Mouse (Mus musculus) testis, postnatal 10 days (tissue): ENCODE data around the gene Kcnip1.

Experiments used
- DNase-seq: peaks from one replicate; pipeline ENCODE4 v3.0.0; 2021; ENCODE audit warnings: low spot score

Kcnip1 gene

DNA sequence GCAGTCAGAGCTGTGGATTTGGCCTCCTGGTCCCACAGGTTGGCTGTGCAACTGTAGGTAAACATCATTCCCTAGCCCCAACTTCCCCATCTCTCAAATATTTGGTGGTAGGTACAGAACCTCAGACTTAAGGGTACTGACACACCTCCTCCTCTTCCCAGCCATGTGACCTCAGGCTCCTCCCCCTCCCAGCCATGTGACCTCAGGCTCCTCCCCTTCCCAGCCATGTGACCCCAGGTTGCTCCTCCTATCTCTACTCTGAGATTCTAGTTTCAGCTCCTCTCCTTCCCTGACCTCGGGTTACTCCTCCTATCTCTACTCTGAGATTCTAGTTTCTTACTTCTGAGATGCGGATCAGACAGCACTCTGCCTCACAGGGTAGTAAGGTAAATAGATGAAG is 163.2 kb downstream of the Kcnip1 start:
- DNase-seq: no peak

DNA sequence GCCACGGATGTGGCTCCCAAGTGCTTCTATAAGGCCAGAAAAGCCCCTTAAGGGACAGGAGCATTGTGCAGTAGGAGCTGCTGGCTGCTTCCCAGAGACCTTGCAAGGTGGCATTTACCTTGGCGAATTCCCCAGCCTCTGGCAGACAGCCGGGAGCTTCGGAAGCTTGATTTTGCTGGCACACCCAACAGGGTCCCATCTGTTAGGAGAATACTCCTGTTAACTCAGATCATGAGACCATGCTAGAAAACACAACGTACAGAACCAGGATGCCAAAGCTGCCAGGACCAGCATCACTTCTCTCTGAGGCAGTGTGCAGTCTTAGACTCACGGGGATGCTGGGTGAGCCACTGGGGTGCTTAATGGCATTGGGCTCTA is 165.1 kb downstream of the Kcnip1 start:
- DNase-seq: no peak

DNA sequence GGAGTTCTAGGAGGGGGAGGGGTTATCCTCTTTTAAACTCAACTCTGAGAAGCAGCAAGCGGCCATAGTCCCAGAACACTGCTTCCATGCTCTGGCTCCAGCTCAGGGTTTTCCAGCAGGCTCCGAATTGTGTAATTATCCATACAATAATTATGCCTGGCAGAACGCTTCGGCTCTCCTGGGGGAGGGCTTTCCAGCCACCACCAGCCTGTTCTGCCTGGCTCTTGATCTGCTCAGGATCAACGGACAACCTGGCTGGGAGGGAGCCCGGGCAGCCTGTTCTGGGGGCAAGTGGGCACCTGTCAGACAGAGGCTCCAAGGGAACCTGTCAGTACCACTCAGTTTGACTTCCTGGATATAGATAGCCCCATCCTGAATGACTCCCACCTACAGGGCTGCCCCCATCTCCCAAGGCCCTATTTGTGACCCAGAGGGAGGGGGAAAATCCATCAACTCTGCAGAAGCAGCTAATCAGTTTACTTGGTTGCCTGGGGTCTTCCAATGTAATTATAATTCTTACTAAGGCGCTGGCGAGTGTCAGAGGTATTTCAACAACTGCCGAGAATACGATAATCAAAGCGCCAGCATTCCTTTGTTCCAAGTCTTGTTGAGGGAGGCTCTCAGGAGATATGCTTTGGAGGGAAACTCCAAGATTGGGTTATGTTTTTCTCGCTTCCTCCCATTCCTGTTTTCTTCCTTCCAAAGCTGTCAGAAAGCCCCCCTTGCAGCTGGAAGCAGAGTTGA is 165.7 kb downstream of the Kcnip1 start:
- no peak for DNase-seq

DNA sequence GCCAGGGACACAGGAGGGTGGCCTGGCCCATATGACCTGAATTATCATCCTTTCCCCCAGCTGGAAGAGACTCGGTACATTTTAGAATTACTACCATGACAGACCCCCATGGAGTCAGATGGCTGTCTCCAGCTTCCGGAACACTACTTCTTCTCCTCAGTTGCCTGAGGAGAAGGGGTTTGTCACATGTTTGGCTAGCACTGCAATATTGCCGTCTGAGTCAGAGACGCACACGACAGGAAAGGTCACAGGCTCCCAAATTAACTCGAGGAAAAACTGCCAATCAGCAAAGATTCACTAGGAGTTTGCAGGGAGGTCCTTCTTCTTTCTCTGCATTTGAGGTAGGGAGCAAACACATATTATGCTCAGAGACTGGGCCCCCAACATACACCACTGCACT is 168.2 kb downstream of the Kcnip1 start:
- DNase-seq: no peak

DNA sequence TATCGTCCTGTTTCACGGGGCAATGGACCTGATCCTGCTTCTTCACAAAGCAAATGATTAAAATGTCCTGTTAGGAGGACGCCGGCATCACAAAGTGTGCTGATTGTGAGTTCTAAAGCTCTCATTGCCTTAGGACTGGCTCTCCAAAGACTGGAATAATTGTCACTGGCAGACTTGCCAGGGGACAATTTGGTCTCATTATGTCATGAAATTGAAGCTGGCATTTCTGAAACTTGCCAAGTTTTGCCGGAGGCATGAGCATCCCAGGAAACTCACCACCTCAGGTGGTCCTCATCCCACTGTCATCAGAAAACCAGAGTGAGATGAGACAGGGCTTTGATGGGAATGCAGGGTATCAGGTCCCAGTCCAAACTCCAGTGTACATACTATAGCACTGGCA is 171.6 kb downstream of the Kcnip1 start:
- DNase-seq: no peak

DNA sequence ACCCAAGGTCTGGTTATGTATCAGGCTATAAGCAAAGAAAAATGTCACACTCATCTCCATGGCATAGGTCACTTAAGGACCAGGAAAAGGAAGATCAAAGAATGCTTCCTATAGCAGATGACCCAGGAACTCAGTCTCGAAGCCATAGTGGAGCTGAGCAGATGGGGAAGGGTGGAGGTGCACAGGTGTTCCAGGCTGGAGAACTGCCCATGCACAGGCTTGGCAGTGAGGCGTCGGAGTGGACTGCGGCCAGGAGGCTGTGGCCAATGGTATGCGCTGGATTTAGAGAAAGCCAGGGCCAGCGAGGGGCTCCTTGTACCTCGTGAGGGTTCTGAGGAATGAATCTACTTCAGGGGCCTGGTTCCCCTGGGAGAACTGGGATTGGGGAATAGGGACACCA is 172.1 kb downstream of the Kcnip1 start:
- DNase-seq: no peak

DNA sequence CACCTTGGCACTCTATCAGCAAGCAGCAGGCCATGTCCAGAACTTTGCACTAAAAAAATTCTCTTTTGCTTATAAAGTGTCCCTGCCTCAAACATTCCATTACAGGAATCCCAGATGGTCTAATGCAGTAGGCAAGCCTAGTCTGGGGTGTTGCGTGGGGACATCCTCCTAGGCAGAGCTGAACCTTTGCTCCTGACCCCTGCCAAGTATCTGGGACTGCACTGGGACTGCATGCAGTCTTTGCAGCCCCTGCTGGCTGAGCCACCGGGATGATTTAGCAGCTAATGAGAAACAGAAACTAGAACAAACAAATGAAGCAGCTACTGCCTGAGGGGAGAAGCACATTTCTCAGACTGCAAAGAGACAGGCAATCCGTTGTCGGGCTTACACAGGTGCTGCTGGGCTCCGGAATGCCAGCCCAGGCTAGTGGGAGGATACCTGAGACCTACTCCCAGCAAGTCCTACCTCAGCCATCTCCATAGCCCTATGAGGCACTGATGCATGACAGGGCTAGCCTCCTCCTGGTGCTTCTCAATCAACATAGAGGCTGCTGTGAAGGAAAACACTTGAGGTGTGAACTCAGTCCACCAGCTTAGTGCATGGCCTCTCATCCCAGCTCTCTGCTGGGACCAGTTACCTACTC is 174.0 kb downstream of the Kcnip1 start:
- DNase-seq: no peak

DNA sequence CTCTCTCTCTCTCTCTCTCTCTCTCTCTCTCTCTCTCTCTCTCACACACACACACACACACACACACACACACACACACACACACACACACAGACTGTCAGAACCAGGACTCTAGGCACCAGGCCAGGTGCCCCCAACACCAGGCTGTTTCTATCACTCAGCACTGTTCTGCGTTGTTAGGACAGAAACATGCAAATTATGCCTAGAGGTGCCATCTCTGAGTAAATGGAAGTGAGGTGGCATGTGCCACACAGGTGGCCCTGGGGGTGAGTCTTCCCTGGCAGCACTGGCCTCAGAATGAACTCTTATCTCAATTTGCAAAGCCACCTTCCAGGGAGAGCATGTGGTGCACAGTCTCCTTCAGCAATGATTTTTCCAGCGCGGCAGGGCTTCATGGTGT is 176.9 kb downstream of the Kcnip1 start:
- no peak for DNase-seq

DNA sequence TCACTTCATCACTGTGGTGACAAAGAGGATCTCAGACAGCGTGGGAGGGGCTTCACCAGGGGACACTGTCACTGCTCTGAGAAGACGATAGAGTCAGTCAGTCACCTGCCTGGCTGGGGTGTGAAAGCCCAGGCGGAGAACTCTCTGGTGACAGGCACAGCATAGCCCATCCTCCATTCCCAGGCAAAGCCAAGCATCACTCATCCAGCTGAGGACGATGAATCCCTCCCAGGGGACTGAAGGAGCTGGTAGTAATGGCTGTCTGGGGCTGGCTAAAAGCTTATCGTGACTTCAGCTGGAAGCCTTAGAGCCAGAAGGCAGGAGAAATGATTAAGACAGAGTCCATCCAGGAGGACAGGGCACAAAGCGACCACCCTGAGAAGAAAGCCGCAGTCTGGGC is 182.8 kb downstream of the Kcnip1 start:
- DNase-seq: no peak

DNA sequence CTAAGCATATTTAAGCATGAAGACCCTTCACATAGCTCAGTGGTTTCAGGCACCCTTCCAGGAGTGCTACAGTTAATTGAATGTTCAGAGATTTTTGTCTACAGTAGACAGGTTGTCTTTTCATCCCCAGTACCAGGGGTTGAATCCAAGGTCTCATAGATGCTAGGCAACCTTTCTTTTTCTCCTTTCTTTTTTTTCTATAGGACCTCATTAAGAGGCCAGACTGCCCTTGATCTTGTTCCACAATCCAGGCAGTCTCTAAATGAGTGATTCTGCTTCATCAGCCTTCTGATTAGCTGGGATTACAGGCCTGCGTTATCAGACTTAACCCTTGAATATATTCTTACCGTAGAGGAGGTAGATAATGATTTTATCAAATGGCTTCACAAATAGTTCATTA is 189.9 kb downstream of the Kcnip1 start:
- no peak for DNase-seq

DNA sequence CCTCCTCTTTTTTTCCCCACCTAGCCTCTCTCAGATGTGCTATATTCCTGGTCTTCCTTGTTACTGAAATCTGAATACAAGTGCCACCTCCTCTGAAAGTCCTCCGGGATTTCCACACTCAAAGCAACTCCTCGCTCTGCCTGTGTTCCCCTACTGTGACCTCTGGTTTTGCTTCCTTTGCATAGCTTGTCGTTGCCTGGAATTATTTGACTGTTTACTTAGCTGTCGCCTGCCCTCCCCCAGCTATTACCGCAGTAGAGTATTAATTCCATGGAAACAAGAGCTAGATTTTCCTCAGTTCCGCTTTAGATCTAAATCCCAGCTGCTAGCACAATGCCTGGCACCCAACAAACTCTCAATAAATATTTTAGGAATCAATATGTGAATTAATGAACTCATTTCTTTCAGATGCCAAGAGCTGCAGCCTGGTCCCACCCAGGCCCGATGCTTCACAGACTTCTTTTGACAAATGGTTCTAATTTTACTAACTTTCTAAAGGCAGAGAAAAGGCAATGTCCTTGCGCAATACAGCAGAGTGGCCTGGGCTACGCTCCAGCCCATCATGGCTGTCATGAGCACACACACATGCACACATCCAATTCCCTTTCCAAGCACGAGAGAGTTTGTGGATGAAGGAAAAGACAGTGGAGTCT is 192.4 kb downstream of the Kcnip1 start:
- DNase-seq: no peak

DNA sequence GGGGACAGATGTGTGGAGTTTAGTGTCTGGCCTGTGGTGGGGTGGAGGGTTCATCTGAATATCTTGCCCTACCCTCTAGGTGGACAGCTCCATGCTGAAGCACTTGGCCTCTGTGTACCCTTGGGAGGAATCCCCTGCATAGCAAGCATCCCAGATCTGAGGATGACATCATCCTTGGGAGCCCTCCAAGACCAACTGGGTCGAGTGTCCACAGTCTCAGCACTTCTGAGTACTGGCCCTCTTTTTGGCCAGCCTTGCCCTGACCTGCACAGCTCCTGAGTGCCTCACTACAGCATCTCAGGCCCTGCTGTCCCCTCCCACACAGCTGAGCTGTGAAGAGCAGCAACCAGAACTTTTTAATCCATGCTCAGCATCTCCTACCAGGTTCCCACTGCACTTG is 193.0 kb downstream of the Kcnip1 start:
- no peak for DNase-seq

DNA sequence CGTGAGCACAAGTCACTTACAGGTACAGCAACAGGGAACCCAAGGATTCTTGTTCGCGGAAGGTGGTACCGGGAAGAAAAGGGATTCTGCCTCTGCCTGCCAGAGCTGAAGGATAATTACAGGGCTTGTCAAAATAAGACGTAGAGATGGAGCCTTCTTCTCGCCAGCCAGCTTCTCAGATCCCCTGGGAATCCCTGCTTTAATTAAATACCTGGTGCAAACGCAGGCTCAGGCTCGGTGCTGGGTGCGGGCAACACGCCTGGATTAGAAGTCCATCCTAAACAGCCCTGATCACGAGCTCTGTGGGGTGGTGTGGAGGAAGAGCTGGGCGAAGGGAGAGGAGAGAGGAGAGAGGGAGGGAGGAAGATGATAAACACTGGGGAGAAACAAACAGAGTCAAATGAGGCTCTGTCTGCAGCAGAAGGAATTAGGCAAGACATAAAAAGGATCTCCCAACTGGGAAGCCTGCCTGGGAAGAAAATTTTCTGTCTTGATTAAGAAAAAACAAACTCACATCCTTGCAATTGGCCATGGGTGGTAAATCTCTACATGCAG is 194.8 kb downstream of the Kcnip1 start:
- DNase-seq: no peak

DNA sequence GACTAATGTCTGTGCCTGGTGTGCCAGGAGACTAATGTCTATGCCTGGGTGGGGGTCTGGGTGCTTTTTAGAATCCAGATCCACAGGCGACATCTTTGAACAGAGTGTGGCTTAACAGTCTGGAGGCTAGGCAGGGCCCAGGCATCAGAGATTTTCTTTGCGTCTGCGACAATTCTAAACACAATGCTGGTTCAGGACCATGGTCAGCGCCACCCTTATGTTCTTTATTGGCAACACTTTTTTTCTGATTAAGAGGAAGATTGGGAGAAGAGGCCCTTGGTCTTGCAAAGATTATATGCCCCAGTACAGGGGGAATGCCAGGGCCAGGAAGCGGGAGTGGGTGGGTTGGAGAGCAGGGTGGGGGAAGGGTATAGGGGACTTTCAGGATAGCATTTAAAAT is 205.6 kb downstream of the Kcnip1 start:
- peak; percentile 73 for DNase-seq

DNA sequence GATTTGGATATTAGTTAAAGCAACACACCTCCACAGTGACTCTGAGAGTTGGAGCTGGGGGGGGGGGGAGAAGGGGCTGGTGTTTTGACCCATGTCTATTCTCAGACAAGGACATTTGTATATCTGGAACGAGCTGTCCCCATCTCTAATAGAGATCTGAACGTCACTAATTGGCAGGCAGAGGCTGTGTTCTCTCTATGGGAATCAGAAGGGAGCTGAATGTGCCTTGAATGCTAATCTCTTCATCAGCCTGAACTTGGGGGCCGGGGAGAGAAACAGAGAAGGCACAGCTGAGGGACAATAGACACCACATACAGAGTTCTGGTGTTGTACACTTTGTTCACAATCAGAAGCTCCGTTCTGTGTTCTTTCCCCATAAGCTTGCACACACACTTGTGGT is 206.4 kb downstream of the Kcnip1 start:
- no peak for DNase-seq

DNA sequence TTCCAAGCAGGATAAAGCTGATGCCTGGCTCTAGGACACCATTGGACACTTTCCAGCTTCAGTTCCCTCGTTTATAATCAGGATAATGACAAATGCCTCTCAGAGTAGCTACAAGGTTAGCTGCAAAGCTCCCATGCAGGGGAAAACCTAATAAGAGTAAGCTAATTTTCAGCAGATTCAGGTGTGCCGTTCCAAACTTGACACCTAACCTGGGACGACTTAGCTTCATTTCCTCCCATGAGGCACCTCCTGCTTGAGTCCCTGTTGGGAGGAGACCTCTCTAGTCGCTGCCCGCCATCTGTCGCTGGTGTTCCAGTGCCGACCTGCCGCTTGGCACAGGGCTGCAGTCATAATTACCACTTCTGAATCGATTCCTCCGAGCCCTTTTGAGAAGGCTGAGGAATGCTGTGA is 211.4 kb downstream of the Kcnip1 start:
- DNase-seq: no peak

DNA sequence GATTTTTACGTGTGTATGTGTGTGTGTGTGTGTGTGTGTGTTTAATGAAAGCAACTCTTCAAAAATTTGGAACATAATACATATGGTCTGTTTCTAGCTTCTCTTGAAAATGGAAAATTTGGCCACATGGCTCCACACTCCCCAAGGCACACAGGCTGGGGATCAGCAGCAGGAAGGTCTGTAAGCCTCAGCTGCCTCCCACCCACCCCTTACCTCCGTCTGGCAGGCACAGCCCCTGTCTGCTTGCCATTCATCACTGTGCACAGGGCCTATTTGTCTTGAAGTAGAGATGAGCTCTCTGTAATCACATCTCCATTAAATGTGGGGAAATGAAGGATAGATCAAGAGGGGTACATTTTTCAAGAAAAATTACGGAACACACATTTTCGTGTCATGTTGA is 212.7 kb downstream of the Kcnip1 start:
- DNase-seq: no peak

DNA sequence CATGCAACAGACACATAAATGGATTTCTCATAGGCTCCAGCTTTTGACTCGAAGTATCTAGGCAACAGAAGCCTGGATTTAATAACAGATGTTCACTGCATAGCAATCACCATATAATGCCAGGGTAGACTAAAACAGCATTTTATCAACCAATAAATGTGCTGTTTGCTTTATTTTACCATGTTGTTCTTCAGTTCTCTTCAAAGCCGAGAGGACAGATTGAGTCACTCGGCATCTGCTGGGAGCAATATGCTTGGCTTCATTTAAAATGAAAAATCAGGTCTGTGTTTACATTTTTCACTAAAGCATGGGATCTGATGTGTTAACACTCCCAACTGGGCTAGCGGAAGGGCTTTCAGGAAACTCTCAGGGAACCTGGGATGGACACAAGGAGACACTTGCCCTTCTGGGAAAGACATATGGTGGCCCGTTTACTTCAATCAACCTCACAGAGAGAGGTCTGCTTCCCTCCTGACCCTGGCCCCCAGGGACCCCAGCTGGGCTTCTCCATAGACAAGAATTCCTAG is 220.3 kb downstream of the Kcnip1 start:
- no peak for DNase-seq

DNA sequence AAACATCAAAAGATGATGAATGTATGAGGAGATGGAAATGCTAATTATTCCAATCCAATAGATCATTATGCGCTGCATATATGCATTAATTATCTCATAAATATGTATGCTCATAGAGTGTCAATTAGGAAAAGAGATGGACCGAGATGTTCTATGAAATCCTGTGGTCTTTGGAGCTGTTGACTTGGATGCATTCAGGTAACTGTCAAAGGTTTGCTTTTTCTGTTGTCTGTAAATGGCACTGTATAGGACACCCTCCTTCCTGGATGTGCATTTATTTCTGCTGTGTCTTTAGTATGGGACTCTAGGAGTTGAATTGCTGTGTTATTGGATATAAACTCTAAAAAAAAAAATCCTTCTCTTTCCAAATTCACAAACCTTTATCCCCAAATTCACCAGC is 220.9 kb downstream of the Kcnip1 start:
- DNase-seq: no peak

DNA sequence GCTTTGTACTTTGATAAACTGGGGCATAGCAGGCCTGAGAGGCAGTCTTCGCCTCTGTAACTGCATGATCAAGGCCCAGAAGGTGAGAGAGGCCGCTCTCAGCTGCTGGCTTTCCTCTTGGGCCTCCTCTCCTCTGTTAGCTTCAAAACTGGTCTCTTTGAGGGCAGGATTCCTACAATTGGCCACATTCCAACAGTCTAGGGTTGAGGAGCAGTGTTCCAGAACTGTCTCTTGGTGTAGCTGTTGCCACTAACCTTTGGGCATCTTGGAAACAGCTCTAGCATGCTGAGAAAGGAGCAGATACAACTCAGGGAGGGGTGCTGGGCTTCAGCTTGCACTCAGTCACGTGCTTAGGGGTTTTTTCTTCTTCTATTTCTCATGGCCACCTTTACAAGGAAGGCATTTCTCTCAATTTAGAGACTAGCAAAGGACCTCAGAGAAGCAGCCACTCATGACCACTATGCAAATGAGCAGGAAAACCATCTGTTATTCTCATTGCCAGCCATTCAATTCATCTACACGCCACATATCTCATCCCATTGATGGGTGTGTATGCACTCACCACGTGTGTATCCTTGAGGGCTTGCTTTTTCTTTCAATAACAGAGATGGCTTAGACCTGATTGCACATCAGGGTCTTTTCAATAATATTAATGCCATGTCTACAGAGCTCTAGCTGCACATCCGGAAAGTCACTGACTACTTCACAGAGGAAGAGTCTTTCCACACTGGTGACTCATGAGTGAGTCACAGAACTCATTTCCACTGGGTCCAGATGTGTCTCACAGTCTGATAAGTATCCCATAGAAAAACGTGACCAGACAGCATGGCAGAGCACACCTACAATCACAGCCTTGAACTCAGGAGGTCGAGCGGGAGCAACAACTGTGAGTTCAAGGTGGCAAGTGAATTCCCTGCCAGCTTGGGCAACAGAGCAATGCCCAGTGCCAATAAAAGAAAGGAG is 225.7 kb downstream of the Kcnip1 start:
- no peak for DNase-seq

DNA sequence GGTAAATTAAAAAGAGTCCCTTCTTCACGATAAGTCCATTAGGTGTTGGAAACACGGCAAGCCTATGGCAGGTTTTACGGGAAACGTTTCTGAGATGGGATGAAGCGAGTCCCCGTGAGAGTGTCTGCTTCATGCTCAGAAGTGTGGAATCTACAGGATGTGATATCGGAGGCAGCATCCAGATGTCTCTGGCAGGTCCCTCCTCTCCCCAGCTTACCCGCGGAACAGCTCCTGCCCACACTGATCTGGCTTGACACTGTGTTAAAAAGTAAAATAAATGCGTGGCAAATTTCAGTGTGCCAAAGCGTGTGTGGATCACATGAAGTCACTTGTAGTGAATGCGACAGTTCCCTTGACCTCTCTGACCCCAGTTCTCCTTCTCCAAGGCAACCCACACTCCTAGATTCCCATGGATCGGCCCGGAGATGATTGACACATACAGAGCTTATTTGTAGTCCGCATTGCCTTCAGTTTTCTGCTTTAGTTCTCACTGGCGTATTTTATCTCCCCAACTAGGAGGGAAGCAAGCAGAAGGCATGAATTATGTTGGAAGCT is 231.7 kb downstream of the Kcnip1 start:
- DNase-seq: no peak

DNA sequence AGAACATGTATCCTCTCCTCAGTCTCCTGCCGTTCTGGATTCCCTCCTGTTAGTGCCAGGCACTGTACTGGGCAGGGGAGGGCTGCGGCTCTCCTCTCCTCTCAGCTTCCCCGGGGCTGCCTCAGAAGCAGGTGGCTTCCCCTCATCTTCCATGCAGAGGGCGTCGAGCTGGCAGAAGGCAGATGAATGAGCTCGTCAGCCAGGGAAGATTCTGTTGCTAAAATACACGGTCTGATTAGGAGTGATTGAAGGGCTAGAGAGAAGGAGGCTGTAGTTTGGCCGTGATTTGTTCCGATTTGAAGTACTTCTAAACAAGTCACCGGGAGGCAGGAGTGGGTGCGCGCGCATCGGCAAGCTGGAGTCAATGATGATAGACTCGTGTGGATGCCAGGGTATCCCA is 236.3 kb downstream of the Kcnip1 start:
- no peak for DNase-seq
